ENCODE assay signal across 10 mouse cellular contexts in genomic region chr13:34146916-34147315, GRCm38 (mm10). TPM values are rescaled to one million over a fixed set of nuclear protein-coding genes. Genes with fewer than 3 reads are reported as not detected.
DNase-seq lines count a peak whose midpoint lies in the region; ATAC-seq and TF ChIP-seq lines count a peak whose summit lies in the region.
"Had no signal": no experiment of that assay in that cellular context is flagged by ENCODE, and none has a peak within 500 bp of the region (broad histone marks: within the 10 kb centered on the region; RNA-seq: fewer than 3 reads in every experiment).

No protein-coding gene starts in this region.

- no peak for ATAC-seq in forebrain, postnatal 0 days
- ATAC-seq in forebrain, embryonic 15.5 days (replicated peaks) = no peak
- ATAC-seq in lung, postnatal 0 days = no peak
- no peak for ATAC-seq in midbrain, embryonic 13.5 days

- 62% methylated on average over 3 of the region's 3 CpGs for WGBS in forebrain, postnatal 0 days
- WGBS in forebrain, embryonic 15.5 days = 61% methylated on average over 3 of the region's 3 CpGs
- WGBS in lung, postnatal 0 days = 68% methylated on average over 3 of the region's 3 CpGs
- 52% methylated on average over 3 of the region's 3 CpGs for WGBS in midbrain, embryonic 13.5 days

- DNase-seq in forebrain, postnatal 0 days = no peak
- DNase-seq in lung, postnatal 0 days (ENCODE audit: low spot score) = no peak
- no peak for DNase-seq in lung, postnatal 36 days
- peak; percentile 30 for DNase-seq in R1 (ENCODE audit: low read depth, low spot score)
- no peak for DNase-seq in urinary bladder, adult 18-20 months (ENCODE audit: low spot score in 2 of 2)
- no peak for DNase-seq in cerebellum, adult 8-10 months
- DNase-seq: cerebellum, postnatal 36 days had no signal

- H3K9ac ChIP-seq in forebrain, postnatal 0 days = no peak overlapping the region
- H3K9ac ChIP-seq in forebrain, embryonic 15.5 days (replicated peaks) = no peak overlapping the region
- no peak overlapping the region for H3K9ac ChIP-seq in lung, postnatal 0 days (replicated peaks; ENCODE audit: low read depth)
- H3K9ac ChIP-seq in midbrain, embryonic 13.5 days (replicated peaks) = no peak overlapping the region

- TF ChIP-seq CTCF in forebrain, postnatal 0 days (IDR thresholded peaks at IDR 0.05; ENCODE audit: low read depth) = peak; percentile 40
- peak; percentile 39 for TF ChIP-seq CTCF in lung, postnatal 0 days (IDR thresholded peaks at IDR 0.05)

- no peaks in the 10 kb centered on the region for H3K9me3 ChIP-seq in forebrain, postnatal 0 days (ENCODE audit: low read length)
- no peaks in the 10 kb centered on the region for H3K9me3 ChIP-seq in forebrain, embryonic 15.5 days
- no peaks in the 10 kb centered on the region for H3K9me3 ChIP-seq in lung, postnatal 0 days (ENCODE audit: low read length)
- H3K9me3 ChIP-seq in midbrain, embryonic 13.5 days = no peaks in the 10 kb centered on the region

- peaks cover 25% of the 10 kb centered on the region for H3K4me1 ChIP-seq in forebrain, postnatal 0 days (ENCODE audit: insufficient read depth)
- H3K4me1 ChIP-seq in forebrain, embryonic 15.5 days = peaks cover 32% of the 10 kb centered on the region
- H3K4me1 ChIP-seq in lung, postnatal 0 days (ENCODE audit: insufficient read depth, low read depth, low read length) = peaks cover 4% of the 10 kb centered on the region; the same call in 1 of the 2 replicates
- peaks cover 46% of the 10 kb centered on the region for H3K4me1 ChIP-seq in midbrain, embryonic 13.5 days (replicated peaks)

- no peaks in the 10 kb centered on the region for H3K36me3 ChIP-seq in forebrain, postnatal 0 days (ENCODE audit: insufficient read depth)
- H3K36me3 ChIP-seq in forebrain, embryonic 15.5 days = no peaks in the 10 kb centered on the region
- no peaks in the 10 kb centered on the region for H3K36me3 ChIP-seq in lung, postnatal 0 days (ENCODE audit: insufficient read depth, low read length)
- no peaks in the 10 kb centered on the region for H3K36me3 ChIP-seq in midbrain, embryonic 13.5 days

- H3K27me3 ChIP-seq in forebrain, postnatal 0 days (ENCODE audit: insufficient read depth, low read length) = no peaks in the 10 kb centered on the region
- H3K27me3 ChIP-seq in forebrain, embryonic 15.5 days = no peaks in the 10 kb centered on the region
- no peaks in the 10 kb centered on the region for H3K27me3 ChIP-seq in lung, postnatal 0 days (replicated peaks; ENCODE audit: insufficient read depth, low read length)
- no peaks in the 10 kb centered on the region for H3K27me3 ChIP-seq in midbrain, embryonic 13.5 days

- no peak overlapping the region for H3K4me3 ChIP-seq in forebrain, postnatal 0 days (ENCODE audit: low read depth, low read length)
- no peak overlapping the region for H3K4me3 ChIP-seq in forebrain, embryonic 15.5 days
- H3K4me3 ChIP-seq in lung, postnatal 0 days (ENCODE audit: low read depth, low read length) = no peak overlapping the region
- H3K4me3 ChIP-seq in midbrain, embryonic 13.5 days (replicated peaks) = no peak overlapping the region

- H3K4me2 ChIP-seq in forebrain, postnatal 0 days (ENCODE audit: low read depth) = no peak overlapping the region
- H3K4me2 ChIP-seq in forebrain, embryonic 15.5 days (replicated peaks) = no peak overlapping the region
- H3K4me2 ChIP-seq in lung, postnatal 0 days (replicated peaks; ENCODE audit: low read depth, low read length) = no peak overlapping the region
- H3K4me2 ChIP-seq in midbrain, embryonic 13.5 days (replicated peaks) = no peak overlapping the region

- H3K27ac ChIP-seq in forebrain, postnatal 0 days (ENCODE audit: low read depth, low read length) = no peak overlapping the region
- no peak overlapping the region for H3K27ac ChIP-seq in forebrain, embryonic 15.5 days (replicated peaks)
- H3K27ac ChIP-seq in lung, postnatal 0 days (ENCODE audit: low read length) = no peak overlapping the region
- peak overlapping the region; percentile 100 for H3K27ac ChIP-seq in midbrain, embryonic 13.5 days

- TF ChIP-seq EP300 in lung, postnatal 0 days (IDR thresholded peaks at IDR 0.05) = no peak

RNA-seq across cellular contexts. Expression of gene Psmg4, which starts 15.8 kb away (rescaled TPM):
- 56.6 and 108 TPM in 2 replicates for total RNA-seq in forebrain, postnatal 0 days (2014; rRNA removed)
- polyA plus RNA-seq in forebrain, postnatal 0 days (2015; fragmentation: Nextera tagmentation; extraction: Ambion mirVana) = 99.0 and 150 TPM in 2 replicates
- polyA plus RNA-seq in forebrain, embryonic 15.5 days (2015; fragmentation: Nextera tagmentation; extraction: Ambion mirVana) = 97.3 and 105 TPM in 2 replicates
- 50.1 and 50.2 TPM in 2 replicates for polyA plus RNA-seq in lung, postnatal 0 days (2015; fragmentation: Nextera tagmentation; extraction: Ambion mirVana)
- polyA plus RNA-seq in midbrain, embryonic 13.5 days (2015; fragmentation: Nextera tagmentation; extraction: Ambion mirVana) = 92.5 and 94.6 TPM in 2 replicates

RNA-seq across cellular contexts. Expression of gene Tubb2b, which starts 16.6 kb away (rescaled TPM):
- 5,538 and 5,638 TPM in 2 replicates for total RNA-seq in forebrain, postnatal 0 days (2014; rRNA removed)
- 1,072 and 1,153 TPM in 2 replicates for polyA plus RNA-seq in forebrain, postnatal 0 days (2015; fragmentation: Nextera tagmentation; extraction: Ambion mirVana)
- 920 and 926 TPM in 2 replicates for polyA plus RNA-seq in forebrain, embryonic 15.5 days (2015; fragmentation: Nextera tagmentation; extraction: Ambion mirVana)
- 6.0 and 7.5 TPM in 2 replicates for polyA plus RNA-seq in lung, postnatal 0 days (2015; fragmentation: Nextera tagmentation; extraction: Ambion mirVana)
- 833 and 846 TPM in 2 replicates for polyA plus RNA-seq in midbrain, embryonic 13.5 days (2015; fragmentation: Nextera tagmentation; extraction: Ambion mirVana)
- total RNA-seq: liver, adult 2 months had no signal

Comparison
In these comparisons a context has a peak if more than half of its experiments do, and no peak if none do; other contexts are left out.
1. RNA of gene Tubb2b, which starts 16.6 kb away (polyA plus RNA-seq): 1,072 to 1,153 TPM in forebrain, postnatal 0 days, 920 to 926 TPM in forebrain, embryonic 15.5 days and 833 to 846 TPM in midbrain, embryonic 13.5 days; 6.0 to 7.5 TPM in lung, postnatal 0 days; every median in the first group is over 10 times any median in the second.